Mouse (Mus musculus): ENCODE data around the gene C6. TPM values are rescaled to one million over a fixed set of nuclear protein-coding genes. Genes with fewer than 3 reads are reported as not detected.

C6 gene
- not detected in 2 replicates for polyA plus RNA-seq (2015; fragmentation: Nextera tagmentation; extraction: Ambion mirVana)

- ATAC-seq (ENCODE audit: low FRiP score, low TSS enrichment): no peak
- Histone ChIP-seq H3K4me1 (ENCODE audit: insufficient read depth, low read length) (no peaks in the 10 kb centered on the region), H3K9ac (replicated peaks; ENCODE audit: low read length) (no peak within 1 kb of the TSS), H3K27ac (ENCODE audit: low read length) (no peak within 1 kb of the TSS), H3K9me3 (ENCODE audit: low read length) (no peaks in the 10 kb centered on the region), H3K4me3 (ENCODE audit: low read length) (no peak within 1 kb of the TSS), H3K36me3 (ENCODE audit: insufficient read depth, low read length) (no peaks in the 10 kb centered on the region), H3K27me3 (ENCODE audit: insufficient read depth, low read length) (no peaks in the 10 kb centered on the region), H3K4me2 (replicated peaks; ENCODE audit: low read depth, low read length) (no peak within 1 kb of the TSS)
- 85% methylated on average over 9 of the region's 9 CpGs for WGBS
These were observed at the start of gene C6 for GRCm38 (mm10) chr15:4726830-4727310. C6 (plus strand) TSS chr15:4727175.

- Histone ChIP-seq H3K36me3 (ENCODE audit: insufficient read depth, low read length) (0 out of 2 replicates have a peak, but pooled peaks cover 5% of the 10 kb centered on the region), H3K4me3 (ENCODE audit: low read length) (no peak overlapping the region), H3K27me3 (ENCODE audit: insufficient read depth, low read length) (no peaks in the 10 kb centered on the region), H3K4me2 (replicated peaks; ENCODE audit: low read depth, low read length) (no peak overlapping the region), H3K9ac (replicated peaks; ENCODE audit: low read length) (no peak overlapping the region), H3K9me3 (ENCODE audit: low read length) (peaks cover 15% of the 10 kb centered on the region), H3K4me1 (ENCODE audit: insufficient read depth, low read length) (no peaks in the 10 kb centered on the region), H3K27ac (ENCODE audit: low read length) (no peak overlapping the region)
- WGBS: 88% methylated on average over 4 of the region's 4 CpGs
- ATAC-seq (ENCODE audit: low FRiP score, low TSS enrichment): no peak
These were observed 29.4 kb upstream of the C6 start for GRCm38 (mm10) chr15:4697604-4698003.

GRCm38 (mm10) chr15:4734150-4734549 lies 7.2 kb downstream of the C6 start:
- Histone ChIP-seq H3K4me2 (replicated peaks; ENCODE audit: low read depth, low read length) (no peak overlapping the region), H3K27me3 (ENCODE audit: insufficient read depth, low read length) (no peaks in the 10 kb centered on the region), H3K36me3 (ENCODE audit: insufficient read depth, low read length) (no peaks in the 10 kb centered on the region), H3K4me3 (ENCODE audit: low read length) (no peak overlapping the region), H3K4me1 (ENCODE audit: insufficient read depth, low read length) (peaks cover 3% of the 10 kb centered on the region; the same call in 1 of the 2 replicates), H3K9me3 (ENCODE audit: low read length) (no peaks in the 10 kb centered on the region), H3K27ac (ENCODE audit: low read length) (peak overlapping the region; percentile 71; the same call in 1 of the 2 replicates), H3K9ac (replicated peaks; ENCODE audit: low read length) (no peak overlapping the region)
- ATAC-seq (ENCODE audit: low FRiP score, low TSS enrichment): peak; percentile 57; the same call in 1 of the 2 replicates
- WGBS: 67% methylated on average over 1 of the region's 1 CpGs

- no peak overlapping the region for H3K4me3 ChIP-seq (ENCODE audit: low read length)
- peaks cover 3% of the 10 kb centered on the region; the same call in 1 of the 2 replicates for H3K4me1 ChIP-seq (ENCODE audit: insufficient read depth, low read length)
- no peaks in the 10 kb centered on the region for H3K36me3 ChIP-seq (ENCODE audit: insufficient read depth, low read length)
- no peak overlapping the region for H3K9ac ChIP-seq (replicated peaks; ENCODE audit: low read length)
- peak overlapping the region; percentile 71; the same call in 1 of the 2 replicates for H3K27ac ChIP-seq (ENCODE audit: low read length)
- no peaks in the 10 kb centered on the region for H3K27me3 ChIP-seq (ENCODE audit: insufficient read depth, low read length)
- 49% methylated on average over 2 of the region's 2 CpGs for WGBS
- peak; percentile 91 for ATAC-seq (ENCODE audit: low FRiP score, low TSS enrichment)
- no peak overlapping the region for H3K4me2 ChIP-seq (replicated peaks; ENCODE audit: low read depth, low read length)
- H3K9me3 ChIP-seq (ENCODE audit: low read length): no peaks in the 10 kb centered on the region
These were observed 8.1 kb downstream of the C6 start for GRCm38 (mm10) chr15:4734996-4735609.

GRCm38 (mm10) chr15:4747656-4748055 lies 20.7 kb downstream of the C6 start:
- ATAC-seq (ENCODE audit: low FRiP score, low TSS enrichment): no peak
- Histone ChIP-seq H3K9me3 (ENCODE audit: low read length) (no peaks in the 10 kb centered on the region), H3K9ac (replicated peaks; ENCODE audit: low read length) (no peak overlapping the region), H3K4me1 (ENCODE audit: insufficient read depth, low read length) (no peaks in the 10 kb centered on the region), H3K27ac (ENCODE audit: low read length) (no peak overlapping the region), H3K36me3 (ENCODE audit: insufficient read depth, low read length) (no peaks in the 10 kb centered on the region), H3K4me3 (ENCODE audit: low read length) (no peak overlapping the region), H3K4me2 (replicated peaks; ENCODE audit: low read depth, low read length) (no peak overlapping the region), H3K27me3 (ENCODE audit: insufficient read depth, low read length) (no peaks in the 10 kb centered on the region)
- 89% methylated on average over 3 of the region's 3 CpGs for WGBS

- 0 out of 2 replicates have a peak, but pooled peaks cover 6% of the 10 kb centered on the region for H3K4me1 ChIP-seq (ENCODE audit: insufficient read depth, low read length)
- H3K4me2 ChIP-seq (replicated peaks; ENCODE audit: low read depth, low read length): no peak overlapping the region
- H3K27ac ChIP-seq (ENCODE audit: low read length): peak overlapping the region; percentile 29; the same call in 1 of the 2 replicates
- H3K9me3 ChIP-seq (ENCODE audit: low read length): no peaks in the 10 kb centered on the region
- H3K27me3 ChIP-seq (ENCODE audit: insufficient read depth, low read length): no peaks in the 10 kb centered on the region
- H3K9ac ChIP-seq (replicated peaks; ENCODE audit: low read length): no peak overlapping the region
- H3K36me3 ChIP-seq (ENCODE audit: insufficient read depth, low read length): no peaks in the 10 kb centered on the region
- WGBS: 9% methylated on average over 3 of the region's 3 CpGs
- no peak overlapping the region for H3K4me3 ChIP-seq (ENCODE audit: low read length)
- ATAC-seq (ENCODE audit: low FRiP score, low TSS enrichment): peak; percentile 49; the same call in 1 of the 2 replicates
These were observed 63.4 kb downstream of the C6 start for GRCm38 (mm10) chr15:4790378-4790777.

- Histone ChIP-seq H3K36me3 (ENCODE audit: insufficient read depth, low read length) (no peaks in the 10 kb centered on the region), H3K27ac (ENCODE audit: low read length) (no peak overlapping the region), H3K4me3 (ENCODE audit: low read length) (no peak overlapping the region), H3K9me3 (ENCODE audit: low read length) (no peaks in the 10 kb centered on the region), H3K9ac (replicated peaks; ENCODE audit: low read length) (no peak overlapping the region), H3K27me3 (ENCODE audit: insufficient read depth, low read length) (no peaks in the 10 kb centered on the region), H3K4me2 (replicated peaks; ENCODE audit: low read depth, low read length) (no peak overlapping the region), H3K4me1 (ENCODE audit: insufficient read depth, low read length) (no peaks in the 10 kb centered on the region)
- ATAC-seq (ENCODE audit: low FRiP score, low TSS enrichment): no peak
- 51% methylated on average over 4 of the region's 4 CpGs for WGBS
These were observed 69.9 kb downstream of the C6 start for GRCm38 (mm10) chr15:4796861-4797260.

GRCm38 (mm10) chr15:4804256-4804655 lies 77.3 kb downstream of the C6 start:
- H3K4me1 ChIP-seq (ENCODE audit: insufficient read depth, low read length): no peaks in the 10 kb centered on the region
- H3K4me3 ChIP-seq (ENCODE audit: low read length): no peak overlapping the region
- no peak for ATAC-seq (ENCODE audit: low FRiP score, low TSS enrichment)
- H3K27ac ChIP-seq (ENCODE audit: low read length): no peak overlapping the region
- 73% methylated on average over 2 of the region's 2 CpGs for WGBS
- no peaks in the 10 kb centered on the region for H3K27me3 ChIP-seq (ENCODE audit: insufficient read depth, low read length)
- H3K36me3 ChIP-seq (ENCODE audit: insufficient read depth, low read length): no peaks in the 10 kb centered on the region
- no peaks in the 10 kb centered on the region; the same call in 1 of the 2 replicates for H3K9me3 ChIP-seq (ENCODE audit: low read length)
- no peak overlapping the region for H3K9ac ChIP-seq (replicated peaks; ENCODE audit: low read length)
- no peak overlapping the region for H3K4me2 ChIP-seq (replicated peaks; ENCODE audit: low read depth, low read length)

GRCm38 (mm10) chr15:4808131-4808530 lies 81.2 kb downstream of the C6 start:
- WGBS: 87% methylated on average over 5 of the region's 5 CpGs
- H3K27me3 ChIP-seq (ENCODE audit: insufficient read depth, low read length): no peaks in the 10 kb centered on the region

GRCm38 (mm10) chr15:4814976-4815375 lies 88.0 kb downstream of the C6 start:
- no peaks in the 10 kb centered on the region for H3K36me3 ChIP-seq (ENCODE audit: insufficient read depth, low read length)
- H3K4me3 ChIP-seq (ENCODE audit: low read length): no peak overlapping the region
- no peak overlapping the region for H3K9ac ChIP-seq (replicated peaks; ENCODE audit: low read length)
- no peaks in the 10 kb centered on the region for H3K27me3 ChIP-seq (ENCODE audit: insufficient read depth, low read length)
- H3K27ac ChIP-seq (ENCODE audit: low read length): no peak overlapping the region
- WGBS: 87% methylated on average over 5 of the region's 5 CpGs
- no peak overlapping the region for H3K4me2 ChIP-seq (replicated peaks; ENCODE audit: low read depth, low read length)
- peaks cover 3% of the 10 kb centered on the region; the same call in 1 of the 2 replicates for H3K9me3 ChIP-seq (ENCODE audit: low read length)
- ATAC-seq (ENCODE audit: low FRiP score, low TSS enrichment): no peak
- no peaks in the 10 kb centered on the region for H3K4me1 ChIP-seq (ENCODE audit: insufficient read depth, low read length)

More at GRCm38 (mm10) chr15:4808131-4808530, 81.2 kb downstream of the C6 start:
- H3K4me2 ChIP-seq (replicated peaks; ENCODE audit: low read depth, low read length): no peak overlapping the region
- H3K36me3 ChIP-seq (ENCODE audit: insufficient read depth, low read length): no peaks in the 10 kb centered on the region
- H3K4me3 ChIP-seq (ENCODE audit: low read length): no peak overlapping the region
- no peak overlapping the region for H3K9ac ChIP-seq (replicated peaks; ENCODE audit: low read length)
- H3K4me1 ChIP-seq (ENCODE audit: insufficient read depth, low read length): no peaks in the 10 kb centered on the region
- no peak for ATAC-seq (ENCODE audit: low FRiP score, low TSS enrichment)
- no peak overlapping the region for H3K27ac ChIP-seq (ENCODE audit: low read length)
- no peaks in the 10 kb centered on the region for H3K9me3 ChIP-seq (ENCODE audit: low read length)
